Mouse (Mus musculus) olfactory bulb, adult 2 months (tissue): ENCODE measurements at regions not wholly inside any gene's neighbourhood (a gene's known extent, or its start where the extent isn't known, plus 50 kb on each side); places are given as distances from the start of the nearest gene placed in this dataset.

Experiments used
- CTCF ChIP-seq: fragments of 200-500 bp; IDR thresholded peaks from 2 replicates; pipeline ENCODE4 v1.5.1; 2012; ENCODE audit warnings: low read depth, mild to moderate bottlenecking, low read length, moderate library complexity; ENCODE audit not compliant: insufficient read depth
- POLR2A ChIP-seq: fragments of 200-500 bp; IDR thresholded peaks from 2 replicates; pipeline ENCODE4 v1.6.1; 2012; ENCODE audit warnings: mild to moderate bottlenecking, low read depth, low read length, moderate library complexity; ENCODE audit not compliant: insufficient read depth

DNA sequence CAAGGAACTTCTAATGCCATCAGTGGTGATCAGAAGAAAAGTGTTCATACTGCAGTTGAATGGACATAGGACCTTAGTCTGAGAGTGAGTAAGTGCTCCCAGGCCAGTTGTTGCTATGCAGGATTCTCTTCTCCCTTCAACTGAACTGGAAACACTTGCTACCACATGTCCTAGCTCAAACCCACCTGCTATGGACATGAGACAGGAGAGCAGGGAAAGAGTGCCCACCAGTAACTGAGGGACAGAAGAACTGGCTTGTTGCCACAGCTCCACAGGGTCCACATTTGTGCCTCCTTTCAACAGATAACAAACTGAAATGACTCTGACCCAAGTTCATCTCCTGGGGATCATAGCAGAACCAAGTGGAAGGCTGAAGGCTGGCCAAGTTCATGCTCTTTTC lies 292.9 kb downstream of the Qk start:
- TF ChIP-seq CTCF, result no peak
- no peak for TF ChIP-seq POLR2A
